Mouse (Mus musculus): ENCODE data around the gene Ptprd.

Gene Ptprd

GRCm38 (mm10) chr4:76652971-76653370 is 1558.8 kb downstream of the Ptprd start:
- DNase-seq (ENCODE audit: low read depth, low spot score): no peak

GRCm38 (mm10) chr4:76621740-76622139 is 1590.0 kb downstream of the Ptprd start:
- DNase-seq (ENCODE audit: low read depth, low spot score): peak; percentile 71

DNA sequence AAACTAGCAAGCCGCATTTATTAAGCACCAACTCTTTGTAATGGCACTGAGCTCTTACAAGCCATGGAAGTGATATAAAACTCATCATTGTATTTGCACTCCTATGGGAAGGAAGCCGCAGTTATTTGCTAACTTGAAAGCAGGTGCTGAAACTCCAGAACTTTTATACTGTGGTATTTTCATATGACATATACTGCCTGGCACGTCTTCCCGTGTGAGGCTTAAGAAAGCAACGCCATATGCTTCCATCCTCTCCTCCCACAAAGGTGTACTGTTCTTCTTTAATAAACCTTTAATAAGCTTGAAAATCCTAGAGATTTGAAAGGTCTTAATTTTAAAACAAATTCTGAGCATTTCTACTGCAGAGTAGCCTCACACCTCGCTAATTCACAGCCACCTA is 1595.1 kb downstream of the Ptprd start:
- DNase-seq (ENCODE audit: low read depth, low spot score): peak; percentile 55

DNA sequence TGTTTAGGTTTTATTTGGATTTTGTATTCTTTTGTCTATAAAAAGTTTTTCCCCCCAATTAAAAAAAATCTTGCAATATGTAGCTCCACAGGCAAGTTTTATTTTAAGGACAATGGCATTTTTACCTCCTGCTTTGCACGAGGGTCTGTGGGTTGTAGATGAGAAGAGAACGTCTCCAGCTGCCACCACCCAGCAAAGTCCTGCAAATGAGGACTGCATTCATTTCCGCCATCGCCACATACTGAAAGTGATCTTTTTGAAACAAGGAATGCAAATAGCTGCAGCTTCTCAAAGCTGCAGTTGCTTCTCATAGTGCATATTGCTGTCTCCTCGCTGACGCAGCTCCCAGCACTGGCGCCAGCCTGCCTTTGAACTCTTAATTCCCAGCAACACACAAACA is 1603.5 kb downstream of the Ptprd start:
- peak; percentile 51 for DNase-seq (ENCODE audit: low read depth, low spot score)

DNA sequence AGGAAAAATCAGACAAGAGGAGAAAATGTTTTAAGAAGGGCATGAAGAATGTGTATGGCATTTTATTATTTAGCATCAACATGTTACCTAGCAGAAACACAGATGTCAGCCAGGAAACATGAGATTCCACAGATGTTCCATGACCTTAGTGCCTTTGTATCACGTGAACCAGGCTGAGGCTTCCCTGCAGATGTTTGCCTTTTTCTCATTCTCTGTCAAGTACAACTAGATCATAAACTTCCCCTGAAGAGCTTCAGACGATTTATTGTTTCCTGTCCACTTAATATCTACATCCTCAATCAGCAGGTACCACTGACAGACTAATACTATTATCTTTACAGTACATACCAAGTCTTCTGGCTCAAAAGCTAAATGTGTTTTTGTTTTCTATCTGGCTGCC is 1605.0 kb downstream of the Ptprd start:
- no peak for DNase-seq (ENCODE audit: low read depth, low spot score)

GRCm38 (mm10) chr4:76590722-76591121 is 1621.0 kb downstream of the Ptprd start:
- DNase-seq (ENCODE audit: low read depth, low spot score): no peak

GRCm38 (mm10) chr4:76583025-76583424 is 1628.7 kb downstream of the Ptprd start:
- DNase-seq (ENCODE audit: low read depth, low spot score): peak; percentile 45

DNA sequence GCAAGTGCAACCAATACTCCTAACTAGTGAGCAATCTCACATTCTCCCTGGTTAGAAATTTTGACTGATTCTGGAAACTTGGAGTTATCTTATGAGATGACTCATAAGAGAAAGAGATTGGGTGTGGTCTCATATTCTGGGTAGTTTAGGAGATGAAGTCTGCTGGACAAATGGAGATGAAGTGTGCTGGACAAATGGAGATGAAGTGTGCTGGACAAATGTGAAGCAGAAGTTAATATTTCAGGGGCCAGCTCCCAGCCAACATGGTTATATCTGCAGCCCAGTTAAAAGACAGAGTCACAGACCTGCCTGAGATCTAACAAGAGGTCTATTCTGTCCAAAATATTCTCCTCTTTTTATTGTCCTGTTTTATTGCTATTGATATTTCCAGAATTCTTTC is 1645.8 kb downstream of the Ptprd start:
- DNase-seq (ENCODE audit: low read depth, low spot score): no peak

- no peak for DNase-seq (ENCODE audit: low read depth, low spot score)
Observed at GRCm38 (mm10) chr4:76541769-76542168, 1670.0 kb downstream of the Ptprd start.

GRCm38 (mm10) chr4:76532926-76533325 is 1678.8 kb downstream of the Ptprd start:
- peak; percentile 32 for DNase-seq (ENCODE audit: low read depth, low spot score)

GRCm38 (mm10) chr4:76525281-76525680 is 1686.5 kb downstream of the Ptprd start:
- peak; percentile 88 for DNase-seq (ENCODE audit: low read depth, low spot score)

GRCm38 (mm10) chr4:76503279-76503601 is 1708.5 kb downstream of the Ptprd start:
- DNase-seq (ENCODE audit: low read depth, low spot score): no peak

- DNase-seq (ENCODE audit: low read depth, low spot score): no peak
Observed at GRCm38 (mm10) chr4:76502575-76503278, 1709.0 kb downstream of the Ptprd start.

GRCm38 (mm10) chr4:76485848-76486247 is 1725.9 kb downstream of the Ptprd start:
- DNase-seq (ENCODE audit: low read depth, low spot score): peak; percentile 24

DNA sequence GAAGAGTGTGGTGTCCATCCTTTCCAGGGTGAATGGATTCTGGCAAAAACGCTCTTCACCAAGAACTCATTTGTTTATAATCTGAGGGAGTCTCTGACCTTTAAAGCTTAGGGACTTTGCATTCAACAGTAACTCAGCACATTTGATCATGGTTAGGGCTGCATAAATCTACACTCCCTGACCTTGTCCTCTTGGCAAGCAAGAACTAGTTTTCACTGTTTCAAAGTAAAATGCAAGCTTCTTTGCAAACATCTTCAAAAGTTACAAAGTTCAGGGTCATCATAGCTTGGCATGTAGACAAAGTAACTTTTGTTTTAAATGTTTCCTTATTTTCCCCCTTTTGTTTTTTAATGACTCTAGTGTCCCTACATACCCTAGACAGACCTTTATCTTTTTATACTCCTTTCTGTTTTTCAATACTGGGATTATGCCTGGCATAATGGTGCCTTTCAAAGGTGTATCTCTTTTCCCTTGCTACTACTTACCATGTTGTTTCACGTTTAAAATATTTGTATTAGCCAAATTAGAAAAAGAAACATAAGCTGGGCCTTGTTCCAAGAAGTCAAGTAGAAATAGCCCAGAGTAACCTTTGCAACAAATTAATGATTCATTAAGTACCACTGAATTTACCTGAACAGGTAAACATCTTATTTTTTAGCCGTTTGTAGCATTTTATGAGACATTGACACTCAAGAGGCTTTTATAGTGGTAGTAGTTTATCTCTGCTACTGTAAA is 1743.2 kb downstream of the Ptprd start:
- no peak for DNase-seq (ENCODE audit: low read depth, low spot score)

- no peak for DNase-seq (ENCODE audit: low read depth, low spot score)
Observed at GRCm38 (mm10) chr4:76464682-76465081, 1747.1 kb downstream of the Ptprd start.

- DNase-seq (ENCODE audit: low read depth, low spot score): no peak
Observed at GRCm38 (mm10) chr4:76461336-76461735, 1750.4 kb downstream of the Ptprd start.

DNA sequence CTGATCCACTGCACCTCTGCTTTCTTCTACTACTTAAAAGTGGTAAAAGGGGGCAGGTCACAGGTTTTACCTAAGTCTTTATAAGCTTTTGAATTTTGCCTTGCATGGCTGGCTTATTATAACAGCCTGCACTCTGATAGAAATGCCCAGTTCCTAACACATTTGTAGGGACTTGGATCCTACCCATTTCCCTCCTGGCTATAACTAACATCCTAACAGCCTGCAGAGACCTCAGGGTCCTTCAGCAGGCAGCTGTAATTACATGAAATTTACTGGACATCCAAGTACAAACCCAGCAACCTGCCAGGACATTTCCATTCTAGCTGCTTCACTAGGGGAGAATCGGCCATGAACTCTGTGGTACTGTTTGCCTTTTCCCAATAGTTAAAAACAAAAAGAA is 1751.2 kb downstream of the Ptprd start:
- DNase-seq (ENCODE audit: low read depth, low spot score): no peak

- DNase-seq (ENCODE audit: low read depth, low spot score): no peak
Observed at GRCm38 (mm10) chr4:76459621-76460020, 1752.1 kb downstream of the Ptprd start.

- peak; percentile 61 for DNase-seq (ENCODE audit: low read depth, low spot score)
Observed at GRCm38 (mm10) chr4:76452286-76452685, 1759.5 kb downstream of the Ptprd start.

GRCm38 (mm10) chr4:76451019-76451552 is 1760.7 kb downstream of the Ptprd start:
- DNase-seq (ENCODE audit: low read depth, low spot score): peak; percentile 60

GRCm38 (mm10) chr4:76450351-76451018 is 1761.3 kb downstream of the Ptprd start:
- DNase-seq (ENCODE audit: low read depth, low spot score): peak; percentile 84
